Mouse (Mus musculus): ENCODE measurements around the gene Ski. TPM values are rescaled to one million over a fixed set of nuclear protein-coding genes. Genes with fewer than 3 reads are reported as not detected.
"Not testable (repeated sequence)": the region's sequence is repeated elsewhere in the genome, so short reads cannot be mapped to it uniquely, and the experiment has no call there.

The Ski gene
- 12.3 and 14.2 TPM in 2 replicates for polyA plus RNA-seq (2016; fragmentation: Nextera tagmentation; extraction: Ambion mirVana)

DNA sequence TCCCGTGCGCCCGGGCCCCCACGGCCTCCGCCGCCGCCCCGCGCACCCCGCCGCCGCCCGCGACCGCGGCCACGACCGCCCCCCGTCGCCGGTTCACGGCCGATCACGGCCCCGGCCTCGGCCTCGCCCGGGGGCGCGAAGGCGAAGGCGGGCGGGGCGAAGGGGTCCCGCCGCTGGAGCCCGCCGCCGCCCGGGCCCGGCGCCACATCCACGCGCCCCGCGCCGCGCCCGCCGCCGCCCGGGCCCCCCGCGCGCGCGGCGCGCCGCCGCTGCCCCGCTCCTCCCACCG, at the start of gene Ski:
Gene Ski, minus strand, starts transcription at position 41 of the 289 bp plus-strand sequence.
- H3K4me3 ChIP-seq (replicated peaks), result peak within 1 kb of the TSS; percentile 97
- no peak for ATAC-seq (ENCODE audit: low FRiP score)

GRCm38 (mm10) chr4:155268382-155268781, 46.0 kb upstream of the Ski start:
- WGBS, result 49% methylated on average over 5 of the region's 5 CpGs
- H3K27me3 ChIP-seq, result no peaks in the 10 kb centered on the region
- peaks cover 4% of the 10 kb centered on the region; the same call in 1 of the 2 replicates for H3K36me3 ChIP-seq (replicated peaks)
- no peak overlapping the region for H3K9ac ChIP-seq
- H3K9me3 ChIP-seq, result no peaks in the 10 kb centered on the region
- H3K4me2 ChIP-seq, result no peak overlapping the region
- ATAC-seq (ENCODE audit: low FRiP score), result no peak
- H3K4me1 ChIP-seq, result no peaks in the 10 kb centered on the region
- H3K4me3 ChIP-seq (replicated peaks), result no peak overlapping the region
- no peak overlapping the region for H3K27ac ChIP-seq

More for the DNA sequence above, at the start of gene Ski:
- no peaks in the 10 kb centered on the region for H3K9me3 ChIP-seq
- H3K9ac ChIP-seq, result peak within 1 kb of the TSS; percentile 98
- H3K27ac ChIP-seq, result peak within 1 kb of the TSS; percentile 92
- WGBS, result under 1% methylated on average over 36 of the region's 63 CpGs
- H3K4me2 ChIP-seq, result peak within 1 kb of the TSS; percentile 98
- H3K36me3 ChIP-seq (replicated peaks), result no peaks in the 10 kb centered on the region
- H3K27me3 ChIP-seq, result no peaks in the 10 kb centered on the region
- H3K4me1 ChIP-seq, result peaks cover 46% of the 10 kb centered on the region

- Histone ChIP-seq H3K9ac (no peak overlapping the region), H3K27ac (no peak overlapping the region), H3K4me3 (replicated peaks) (no peak overlapping the region), H3K4me2 (no peak overlapping the region), H3K36me3 (replicated peaks) (peaks cover 4% of the 10 kb centered on the region; the same call in 1 of the 2 replicates), H3K27me3 (no peaks in the 10 kb centered on the region), H3K9me3 (no peaks in the 10 kb centered on the region), H3K4me1 (no peaks in the 10 kb centered on the region)
- ATAC-seq (ENCODE audit: low FRiP score), result no peak
- 76% methylated on average over 12 of the region's 12 CpGs for WGBS
These were observed 45.3 kb upstream of the Ski start for GRCm38 (mm10) chr4:155267639-155268175.

GRCm38 (mm10) chr4:155267047-155267543, 44.7 kb upstream of the Ski start:
- Histone ChIP-seq H3K4me1 (no peaks in the 10 kb centered on the region), H3K4me2 (no peak overlapping the region), H3K9me3 (no peaks in the 10 kb centered on the region), H3K36me3 (replicated peaks) (peaks cover 4% of the 10 kb centered on the region; the same call in 1 of the 2 replicates), H3K9ac (no peak overlapping the region), H3K27ac (no peak overlapping the region), H3K4me3 (replicated peaks) (no peak overlapping the region), H3K27me3 (no peaks in the 10 kb centered on the region)
- 83% methylated on average over 7 of the region's 7 CpGs for WGBS
- no peak for ATAC-seq (ENCODE audit: low FRiP score)

DNA sequence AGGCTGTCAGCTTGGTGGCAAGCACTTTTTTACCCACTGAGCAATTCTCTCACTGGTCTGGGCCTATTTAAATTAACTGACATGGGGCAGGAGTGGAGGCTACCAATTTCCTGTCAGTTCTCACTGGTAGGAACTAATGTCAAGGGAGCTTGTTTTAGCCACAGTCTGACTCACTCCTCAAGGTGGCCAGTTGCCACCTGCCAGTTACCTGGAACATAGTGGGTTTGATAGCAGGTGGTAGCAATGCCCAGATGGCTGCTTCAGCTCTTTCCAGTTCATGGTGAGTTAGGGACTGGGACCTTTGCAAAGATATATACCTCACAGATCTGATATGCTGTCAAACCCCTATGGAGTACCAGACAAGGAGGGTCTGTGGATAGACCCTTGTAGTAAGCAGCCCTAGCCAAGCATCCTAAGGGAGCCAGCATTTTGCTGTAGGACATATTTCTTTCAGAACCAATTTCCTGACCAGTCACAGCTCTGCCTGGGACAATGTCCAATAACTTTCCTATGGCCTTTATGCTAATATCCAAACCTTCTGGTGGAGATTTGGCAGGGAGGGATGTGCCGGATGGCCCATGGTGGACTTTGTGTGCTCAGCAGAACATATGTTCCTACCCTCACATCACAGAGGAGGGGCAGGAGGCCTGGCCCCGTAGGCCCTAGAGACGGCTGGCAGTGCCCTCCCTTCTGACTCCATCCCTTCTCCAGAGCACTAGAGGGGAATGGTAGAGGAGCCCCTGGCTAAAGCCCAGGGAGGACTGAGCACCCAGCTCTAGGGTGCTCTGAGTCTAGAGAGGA, 42.3 kb upstream of the Ski start:
- ATAC-seq (ENCODE audit: low FRiP score), result no peak
- H3K27ac ChIP-seq, result no peak overlapping the region

DNA sequence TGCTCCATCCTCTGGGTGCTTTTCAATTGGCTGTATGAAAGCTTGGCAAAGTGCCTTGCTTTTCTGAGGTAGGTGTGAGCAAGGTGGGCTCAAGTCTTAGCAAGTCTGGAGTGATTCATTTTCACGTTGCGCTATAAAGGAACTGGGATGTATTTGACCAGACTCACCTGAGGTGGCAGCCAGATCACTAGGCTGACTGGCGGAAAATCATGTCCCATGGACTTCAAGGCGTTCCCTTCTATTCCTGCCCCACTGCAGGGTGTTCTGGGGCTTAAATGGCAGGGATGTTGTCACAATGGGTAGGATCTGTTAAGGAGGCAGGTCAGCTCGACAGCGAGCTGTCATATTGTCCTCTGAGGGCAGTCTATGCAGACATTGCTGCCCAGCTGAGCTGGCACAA, 29.9 kb upstream of the Ski start:
- Histone ChIP-seq H3K27ac (no peak overlapping the region), H3K4me2 (peak overlapping the region; percentile 15; the same call in 1 of the 2 replicates), H3K36me3 (replicated peaks) (peaks cover 29% of the 10 kb centered on the region), H3K4me1 (peaks cover 30% of the 10 kb centered on the region), H3K27me3 (no peaks in the 10 kb centered on the region), H3K4me3 (replicated peaks) (no peak overlapping the region), H3K9ac (peak overlapping the region; percentile 36; the same call in 1 of the 2 replicates), H3K9me3 (no peaks in the 10 kb centered on the region)
- no peak for ATAC-seq (ENCODE audit: low FRiP score)
- WGBS, result 84% methylated on average over 6 of the region's 6 CpGs

More for the DNA sequence above, 42.3 kb upstream of the Ski start:
- peaks cover 4% of the 10 kb centered on the region for H3K36me3 ChIP-seq (replicated peaks)
- H3K27me3 ChIP-seq, result no peaks in the 10 kb centered on the region
- H3K9me3 ChIP-seq, result 0 out of 2 replicates have a peak, but pooled peaks cover 2% of the 10 kb centered on the region
- no peak overlapping the region for H3K9ac ChIP-seq
- H3K4me1 ChIP-seq, result no peaks in the 10 kb centered on the region
- 92% methylated on average over 3 of the region's 3 CpGs for WGBS
- H3K4me2 ChIP-seq, result no peak overlapping the region
- H3K4me3 ChIP-seq (replicated peaks), result no peak overlapping the region

GRCm38 (mm10) chr4:155251147-155251546, 28.8 kb upstream of the Ski start:
- Histone ChIP-seq H3K36me3 (replicated peaks) (peaks cover 21% of the 10 kb centered on the region), H3K4me3 (replicated peaks) (peak overlapping the region; percentile 60), H3K9ac (peak overlapping the region; percentile 91; the same call in 1 of the 2 replicates), H3K9me3 (no peaks in the 10 kb centered on the region), H3K4me2 (peak overlapping the region; percentile 93), H3K27ac (no peak overlapping the region), H3K4me1 (peaks cover 33% of the 10 kb centered on the region), H3K27me3 (no peaks in the 10 kb centered on the region)
- WGBS, result 52% methylated on average over 3 of the region's 3 CpGs
- no peak for ATAC-seq (ENCODE audit: low FRiP score)

- Histone ChIP-seq H3K4me1 (peaks cover 33% of the 10 kb centered on the region), H3K27ac (peak overlapping the region; percentile 99), H3K36me3 (replicated peaks) (peaks cover 15% of the 10 kb centered on the region), H3K27me3 (no peaks in the 10 kb centered on the region), H3K4me2 (peak overlapping the region; percentile 93), H3K9me3 (no peaks in the 10 kb centered on the region), H3K4me3 (replicated peaks) (peak overlapping the region; percentile 60), H3K9ac (peak overlapping the region; percentile 91)
- WGBS, result 8% methylated on average over 23 of the region's 23 CpGs
- ATAC-seq (ENCODE audit: low FRiP score), result no peak; the same call in 1 of the 2 replicates
These were observed 28.1 kb upstream of the Ski start for GRCm38 (mm10) chr4:155250361-155251117.

- peak within 1 kb of the TSS; percentile 60 for H3K4me3 ChIP-seq (replicated peaks)
- H3K27ac ChIP-seq, result peak within 1 kb of the TSS; percentile 99
- H3K4me1 ChIP-seq, result peaks cover 33% of the 10 kb centered on the region
- peak within 1 kb of the TSS; percentile 93 for H3K4me2 ChIP-seq
- no peaks in the 10 kb centered on the region for H3K27me3 ChIP-seq
- peaks cover 11% of the 10 kb centered on the region for H3K36me3 ChIP-seq (replicated peaks)
- H3K9ac ChIP-seq, result peak within 1 kb of the TSS; percentile 91
- H3K9me3 ChIP-seq, result no peaks in the 10 kb centered on the region
- ATAC-seq (ENCODE audit: low FRiP score), result peak; percentile 91
- WGBS, result under 1% methylated on average over 58 of the region's 58 CpGs
These were observed 27.4 kb upstream of the Ski start, which contains the start of gene Faap20 for GRCm38 (mm10) chr4:155249648-155250351. TSS of gene Faap20 (plus strand) at chr4:155249802.

DNA sequence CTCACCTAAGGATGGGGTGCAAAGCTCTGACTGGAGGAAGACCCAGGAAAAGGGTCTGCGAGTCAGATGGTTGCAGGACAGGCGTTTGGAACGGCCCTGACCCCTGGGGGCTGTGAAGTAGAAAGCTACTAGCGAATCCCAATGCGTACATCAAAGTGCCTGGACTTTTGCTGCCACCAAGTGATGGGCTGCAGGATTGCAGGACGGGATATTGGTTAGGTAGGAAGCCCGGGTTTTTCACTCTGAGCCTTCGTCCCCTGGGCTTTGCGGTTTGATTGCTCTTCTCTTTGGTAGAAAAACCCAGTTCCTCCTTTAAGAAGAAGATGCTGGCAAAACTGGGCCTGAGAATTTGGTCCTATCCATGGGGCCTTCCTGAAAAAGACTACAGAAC, 26.9 kb upstream of the Ski start:
- H3K4me1 ChIP-seq, result peaks cover 33% of the 10 kb centered on the region
- H3K27me3 ChIP-seq, result no peaks in the 10 kb centered on the region
- peak overlapping the region; percentile 99 for H3K27ac ChIP-seq
- H3K4me3 ChIP-seq (replicated peaks), result peak overlapping the region; percentile 60
- peak overlapping the region; percentile 93 for H3K4me2 ChIP-seq
- peak; percentile 75 for ATAC-seq (ENCODE audit: low FRiP score)
- no peaks in the 10 kb centered on the region for H3K9me3 ChIP-seq
- H3K36me3 ChIP-seq (replicated peaks), result peaks cover 11% of the 10 kb centered on the region
- WGBS, result 0% methylated on average over 9 of the region's 9 CpGs
- H3K9ac ChIP-seq, result peak overlapping the region; percentile 91

GRCm38 (mm10) chr4:155248054-155248453, 25.7 kb upstream of the Ski start:
- not testable (repeated sequence) for H3K36me3 ChIP-seq (replicated peaks); H3K4me3 ChIP-seq (replicated peaks); H3K9me3 ChIP-seq; H3K4me2 ChIP-seq; H3K9ac ChIP-seq; H3K27ac ChIP-seq; H3K27me3 ChIP-seq; ATAC-seq (ENCODE audit: low FRiP score)
- peaks cover 33% of the 10 kb centered on the region for H3K4me1 ChIP-seq
- WGBS, result 86% methylated on average over 3 of the region's 3 CpGs
